Comparison of ENCODE assay signal across 24 mouse cellular contexts in genomic region chr8:91865361-91865760, GRCm38 (mm10).
DNase-seq lines count a peak whose midpoint lies in the region; ATAC-seq lines count a peak whose summit lies in the region.
"Had no signal": no experiment of that assay in that cellular context is flagged by ENCODE, and none has a peak within 500 bp of the region (broad histone marks: within the 10 kb centered on the region; RNA-seq: fewer than 3 reads in every experiment).

No protein-coding gene starts in this region.

- H3K27me3 ChIP-seq in forebrain, embryonic 16.5 days (replicated peaks; ENCODE audit: control insufficient read depth, insufficient read depth, low read length) = peaks cover 11% of the 10 kb centered on the region
- H3K27me3 ChIP-seq in forebrain, embryonic 10.5 days (ENCODE audit: poor library complexity, severe bottlenecking) = peaks cover 100% of the 10 kb centered on the region
- H3K27me3 ChIP-seq in midbrain, embryonic 11.5 days (ENCODE audit: control insufficient read depth, insufficient read depth, low read length) = no peaks in the 10 kb centered on the region; the same call in none of the 2 replicates
- peaks cover 2% of the 10 kb centered on the region; the same call in 1 of the 2 replicates for H3K27me3 ChIP-seq in midbrain, embryonic 16.5 days (ENCODE audit: control insufficient read depth, insufficient read depth, low read depth, low read length)
- H3K27me3 ChIP-seq in midbrain, embryonic 13.5 days = peaks cover 57% of the 10 kb centered on the region
- H3K27me3 ChIP-seq: CH12.LX had no signal

- H3K9ac ChIP-seq in forebrain, embryonic 16.5 days (replicated peaks; ENCODE audit: low read depth, low read length) = no peak overlapping the region
- H3K9ac ChIP-seq in midbrain, embryonic 11.5 days (ENCODE audit: low read length) = no peak overlapping the region
- no peak overlapping the region for H3K9ac ChIP-seq in midbrain, embryonic 16.5 days (ENCODE audit: low read depth, low read length)
- H3K9ac ChIP-seq in midbrain, embryonic 13.5 days (replicated peaks) = no peak overlapping the region
- H3K9ac ChIP-seq: embryonic facial prominence, embryonic 12.5 days; heart, embryonic 12.5 days had no signal

- DNase-seq in forebrain, embryonic 10.5 days (ENCODE audit: extremely low spot score, low spot score) = no peak
- peak; percentile 89 for DNase-seq in midbrain, embryonic 11.5 days (ENCODE audit: low spot score, missing footprints)
- no peak for DNase-seq in adrenal gland, postnatal 25 days
- DNase-seq in lung, postnatal 4 days = no peak
- DNase-seq: adrenal gland, postnatal 14 days; cerebellum, adult 18-20 months; cerebellum, postnatal 25 days; gastrocnemius, postnatal 10 days; heart, adult 11 months; heart, postnatal 36 days; kidney, adult 9 months; kidney, postnatal 36 days; lung, adult 18-20 months; lung, postnatal 14 days; right cerebral cortex, adult 18-20 months; thymus, postnatal 4 days had no signal

- H3K9me3 ChIP-seq in forebrain, embryonic 16.5 days (ENCODE audit: control insufficient read depth, low read length) = no peaks in the 10 kb centered on the region
- H3K9me3 ChIP-seq in forebrain, embryonic 10.5 days = no peaks in the 10 kb centered on the region
- H3K9me3 ChIP-seq in midbrain, embryonic 11.5 days (ENCODE audit: control insufficient read depth, low read length) = no peaks in the 10 kb centered on the region
- no peaks in the 10 kb centered on the region for H3K9me3 ChIP-seq in midbrain, embryonic 16.5 days (replicated peaks; ENCODE audit: control insufficient read depth, low read length, poor library complexity, severe bottlenecking)
- H3K9me3 ChIP-seq in midbrain, embryonic 13.5 days = no peaks in the 10 kb centered on the region
- H3K9me3 ChIP-seq: embryonic facial prominence, embryonic 12.5 days; heart, embryonic 12.5 days had no signal

- H3K36me3 ChIP-seq in forebrain, embryonic 16.5 days (ENCODE audit: control insufficient read depth, insufficient read depth) = no peaks in the 10 kb centered on the region
- H3K36me3 ChIP-seq in forebrain, embryonic 10.5 days (replicated peaks) = no peaks in the 10 kb centered on the region
- no peaks in the 10 kb centered on the region for H3K36me3 ChIP-seq in midbrain, embryonic 11.5 days (ENCODE audit: control insufficient read depth, insufficient read depth, low read length)
- no peaks in the 10 kb centered on the region for H3K36me3 ChIP-seq in midbrain, embryonic 16.5 days (ENCODE audit: control insufficient read depth, insufficient read depth, low read length)
- H3K36me3 ChIP-seq in midbrain, embryonic 13.5 days = no peaks in the 10 kb centered on the region
- H3K36me3 ChIP-seq: embryonic facial prominence, embryonic 12.5 days; heart, embryonic 12.5 days had no signal

- H3K4me2 ChIP-seq in forebrain, embryonic 16.5 days (ENCODE audit: low read length) = no peak overlapping the region
- H3K4me2 ChIP-seq in midbrain, embryonic 11.5 days = no peak overlapping the region; the same call in 1 of the 2 replicates
- H3K4me2 ChIP-seq in midbrain, embryonic 16.5 days (ENCODE audit: low read length) = no peak overlapping the region
- no peak overlapping the region for H3K4me2 ChIP-seq in midbrain, embryonic 13.5 days (replicated peaks)
- H3K4me2 ChIP-seq: embryonic facial prominence, embryonic 12.5 days; heart, embryonic 12.5 days had no signal

- no peak overlapping the region for H3K27ac ChIP-seq in forebrain, embryonic 16.5 days (ENCODE audit: low read length)
- H3K27ac ChIP-seq in forebrain, embryonic 10.5 days = no peak overlapping the region
- 0 out of 2 replicates have a peak overlapping the region, but pooled peaks have one; percentile 9 for H3K27ac ChIP-seq in midbrain, embryonic 11.5 days (ENCODE audit: low read depth, low read length)
- H3K27ac ChIP-seq in midbrain, embryonic 16.5 days (ENCODE audit: low read length) = no peak overlapping the region
- H3K27ac ChIP-seq in midbrain, embryonic 13.5 days = 0 out of 2 replicates have a peak overlapping the region, but pooled peaks have one; percentile 1
- H3K27ac ChIP-seq: embryonic facial prominence, embryonic 12.5 days had no signal

- WGBS in forebrain, embryonic 16.5 days = 4% methylated on average over 10 of the region's 10 CpGs
- 4% methylated on average over 10 of the region's 10 CpGs for WGBS in forebrain, embryonic 10.5 days
- 11% methylated on average over 10 of the region's 10 CpGs for WGBS in midbrain, embryonic 11.5 days
- WGBS in midbrain, embryonic 16.5 days = 10% methylated on average over 10 of the region's 10 CpGs
- WGBS in midbrain, embryonic 13.5 days = 7% methylated on average over 10 of the region's 10 CpGs

- no peak overlapping the region for H3K4me3 ChIP-seq in forebrain, embryonic 16.5 days (replicated peaks; ENCODE audit: low read length)
- H3K4me3 ChIP-seq in forebrain, embryonic 10.5 days = no peak overlapping the region
- H3K4me3 ChIP-seq in midbrain, embryonic 11.5 days (ENCODE audit: low read depth, low read length) = no peak overlapping the region
- H3K4me3 ChIP-seq in midbrain, embryonic 16.5 days (ENCODE audit: low read depth, low read length) = no peak overlapping the region
- H3K4me3 ChIP-seq in midbrain, embryonic 13.5 days (replicated peaks) = no peak overlapping the region
- H3K4me3 ChIP-seq: embryonic facial prominence, embryonic 12.5 days; erythroblast, embryonic 14.5 days; heart, embryonic 12.5 days had no signal

- peaks cover 15% of the 10 kb centered on the region for H3K4me1 ChIP-seq in forebrain, embryonic 16.5 days (replicated peaks; ENCODE audit: control insufficient read depth, insufficient read depth, low read length)
- H3K4me1 ChIP-seq in forebrain, embryonic 10.5 days = peaks cover 30% of the 10 kb centered on the region
- peaks cover 34% of the 10 kb centered on the region for H3K4me1 ChIP-seq in midbrain, embryonic 11.5 days (ENCODE audit: control insufficient read depth, insufficient read depth, low read length)
- peaks cover 15% of the 10 kb centered on the region for H3K4me1 ChIP-seq in midbrain, embryonic 16.5 days (ENCODE audit: control insufficient read depth, insufficient read depth, low read length)
- H3K4me1 ChIP-seq in midbrain, embryonic 13.5 days (replicated peaks) = peaks cover 47% of the 10 kb centered on the region
- H3K4me1 ChIP-seq: embryonic facial prominence, embryonic 12.5 days had no signal

- ATAC-seq in forebrain, embryonic 16.5 days = peak; percentile 23; the same call in 1 of the 2 replicates
- ATAC-seq in midbrain, embryonic 11.5 days (ENCODE audit: low FRiP score) = 0 out of 2 replicates have a peak, but pooled peaks have one; percentile 20
- ATAC-seq in midbrain, embryonic 16.5 days = no peak
- no peak for ATAC-seq in midbrain, embryonic 13.5 days
- ATAC-seq: inflammation-experienced regulatory T-cells, adult 6 months had no signal

Comparison
In these comparisons a context has a peak if more than half of its experiments do, and no peak if none do; other contexts are left out.
1. ATAC-seq: peak in forebrain, embryonic 16.5 days (single experiment) and midbrain, embryonic 11.5 days (single experiment); none in midbrain, embryonic 16.5 days (single experiment) and midbrain, embryonic 13.5 days (single experiment).
2. H3K27ac ChIP-seq: peak in midbrain, embryonic 11.5 days (single experiment) and midbrain, embryonic 13.5 days (single experiment); none in forebrain, embryonic 16.5 days (single experiment), forebrain, embryonic 10.5 days (single experiment) and midbrain, embryonic 16.5 days (single experiment).